Mouse (Mus musculus): ENCODE data around the gene Arhgap15. TPM values are rescaled to one million over a fixed set of nuclear protein-coding genes. Genes with fewer than 3 reads are reported as not detected.

Arhgap15 gene
- polyA plus RNA-seq, 1 experiment, result not detected

- no peak overlapping the region for H3K4me3 ChIP-seq (ENCODE audit: insufficient read depth, low read length)
- no peaks in the 10 kb centered on the region for H3K4me1 ChIP-seq (ENCODE audit: control insufficient read depth, insufficient read depth, low read length)
- no peak for TF ChIP-seq CTCF (IDR thresholded peaks at IDR 0.05; ENCODE audit: borderline replicate concordance, insufficient read depth, low read length)
- TF ChIP-seq POLR2A (IDR thresholded peaks at IDR 0.05; ENCODE audit: low read depth, low read length), result no peak
- no peak overlapping the region for H3K27ac ChIP-seq (ENCODE audit: insufficient read depth, low read length)
These were observed 667.7 kb downstream of the Arhgap15 start for GRCm38 (mm10) chr2:44416331-44416730.

DNA sequence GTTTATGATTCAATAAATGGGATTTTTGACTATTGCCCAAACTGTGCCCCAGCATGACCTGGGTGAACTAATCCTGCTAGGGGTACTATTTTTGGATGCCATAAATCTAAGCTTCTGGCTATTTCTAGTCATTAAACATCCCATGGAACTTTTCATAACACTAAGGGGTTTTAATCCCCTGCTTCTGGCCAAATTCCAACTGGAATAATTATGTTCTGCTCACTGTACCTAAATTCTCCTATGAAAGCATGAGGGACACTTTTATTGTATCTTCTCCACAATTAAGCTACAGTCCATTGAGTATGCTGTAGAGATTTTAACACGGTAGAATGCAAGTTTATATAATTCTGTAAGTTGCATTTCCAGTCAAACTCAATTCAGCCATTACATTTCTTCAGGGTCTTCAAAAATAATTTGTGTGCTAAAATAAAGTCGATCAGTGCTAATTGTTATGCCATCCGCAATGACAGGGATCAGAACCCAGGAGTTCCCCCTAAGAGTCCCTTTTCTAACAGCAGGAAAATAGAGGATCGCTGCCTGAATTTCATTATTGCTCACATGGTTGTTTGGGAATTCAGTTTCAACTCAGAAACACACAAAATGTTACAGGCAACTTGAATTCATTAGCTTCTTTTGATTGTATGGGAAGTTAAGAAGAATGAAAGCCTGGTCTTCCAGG is 671.1 kb downstream of the Arhgap15 start:
- no peak for TF ChIP-seq POLR2A (IDR thresholded peaks at IDR 0.05; ENCODE audit: low read depth, low read length)
- TF ChIP-seq CTCF (IDR thresholded peaks at IDR 0.05; ENCODE audit: borderline replicate concordance, insufficient read depth, low read length), result no peak
- Histone ChIP-seq H3K4me1 (ENCODE audit: control insufficient read depth, insufficient read depth, low read length) (no peaks in the 10 kb centered on the region), H3K27ac (ENCODE audit: insufficient read depth, low read length) (no peak overlapping the region), H3K4me3 (ENCODE audit: insufficient read depth, low read length) (no peak overlapping the region)

- Histone ChIP-seq H3K4me3 (ENCODE audit: insufficient read depth, low read length) (no peak overlapping the region), H3K4me1 (ENCODE audit: control insufficient read depth, insufficient read depth, low read length) (no peaks in the 10 kb centered on the region), H3K27ac (ENCODE audit: insufficient read depth, low read length) (no peak overlapping the region)
- no peak for TF ChIP-seq CTCF (IDR thresholded peaks at IDR 0.05; ENCODE audit: borderline replicate concordance, insufficient read depth, low read length)
- no peak for TF ChIP-seq POLR2A (IDR thresholded peaks at IDR 0.05; ENCODE audit: low read depth, low read length)
These were observed 681.9 kb downstream of the Arhgap15 start for GRCm38 (mm10) chr2:44430521-44430920.

DNA sequence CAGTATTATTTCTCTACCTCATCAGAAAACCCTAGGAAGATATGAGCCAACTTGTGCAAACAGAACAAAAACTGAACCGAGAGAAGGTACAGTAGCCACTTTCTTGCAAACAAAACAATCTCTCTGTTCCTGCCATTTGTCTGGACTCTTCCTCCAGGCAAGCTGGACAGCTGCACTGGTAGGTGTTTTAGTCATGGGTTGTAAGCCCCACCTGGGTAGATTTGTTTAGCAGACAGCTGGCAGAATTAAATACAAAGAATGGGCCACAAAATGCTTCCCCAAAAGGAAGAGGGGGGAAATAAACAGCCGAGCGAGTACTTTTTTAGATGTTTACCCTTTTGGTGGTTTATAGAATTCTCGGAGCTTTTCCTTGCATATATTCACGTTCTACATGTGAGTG is 688.0 kb downstream of the Arhgap15 start:
- TF ChIP-seq POLR2A (IDR thresholded peaks at IDR 0.05; ENCODE audit: low read depth, low read length) (no peak), CTCF (IDR thresholded peaks at IDR 0.05; ENCODE audit: borderline replicate concordance, insufficient read depth, low read length) (no peak)
- no peak overlapping the region for H3K4me3 ChIP-seq (ENCODE audit: insufficient read depth, low read length)
- no peaks in the 10 kb centered on the region for H3K4me1 ChIP-seq (ENCODE audit: control insufficient read depth, insufficient read depth, low read length)
- no peak overlapping the region for H3K27ac ChIP-seq (ENCODE audit: insufficient read depth, low read length)

DNA sequence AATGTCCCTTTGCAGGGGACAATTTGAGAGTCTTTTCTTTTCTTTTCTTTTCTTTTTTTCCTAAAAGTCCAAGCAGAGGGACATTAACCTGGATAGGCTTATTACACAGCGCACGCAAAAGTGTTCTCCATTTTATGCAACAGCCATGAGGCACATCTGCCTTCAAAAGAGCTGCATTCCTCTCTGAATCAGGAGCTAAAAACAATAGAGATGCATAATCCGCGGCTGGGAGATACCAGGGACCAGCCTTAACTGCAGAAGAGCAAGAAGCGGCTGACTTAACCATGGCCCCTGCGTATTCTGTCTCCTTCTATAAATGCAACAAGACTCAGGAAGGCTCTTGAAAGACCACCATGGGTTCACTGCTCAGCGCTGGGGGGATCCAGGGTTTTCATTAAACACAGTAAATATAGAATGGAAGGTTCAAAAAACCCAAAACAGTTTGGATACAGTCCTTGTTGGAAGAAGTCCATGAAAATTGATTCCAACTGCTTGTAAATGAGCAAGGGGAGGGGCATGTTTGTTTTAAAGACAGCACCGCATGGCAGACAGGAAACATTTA is 689.0 kb downstream of the Arhgap15 start:
- Histone ChIP-seq H3K4me3 (ENCODE audit: insufficient read depth, low read length) (no peak overlapping the region), H3K4me1 (ENCODE audit: control insufficient read depth, insufficient read depth, low read length) (no peaks in the 10 kb centered on the region), H3K27ac (ENCODE audit: insufficient read depth, low read length) (no peak overlapping the region)
- TF ChIP-seq CTCF (IDR thresholded peaks at IDR 0.05; ENCODE audit: borderline replicate concordance, insufficient read depth, low read length) (no peak), POLR2A (IDR thresholded peaks at IDR 0.05; ENCODE audit: low read depth, low read length) (no peak)

DNA sequence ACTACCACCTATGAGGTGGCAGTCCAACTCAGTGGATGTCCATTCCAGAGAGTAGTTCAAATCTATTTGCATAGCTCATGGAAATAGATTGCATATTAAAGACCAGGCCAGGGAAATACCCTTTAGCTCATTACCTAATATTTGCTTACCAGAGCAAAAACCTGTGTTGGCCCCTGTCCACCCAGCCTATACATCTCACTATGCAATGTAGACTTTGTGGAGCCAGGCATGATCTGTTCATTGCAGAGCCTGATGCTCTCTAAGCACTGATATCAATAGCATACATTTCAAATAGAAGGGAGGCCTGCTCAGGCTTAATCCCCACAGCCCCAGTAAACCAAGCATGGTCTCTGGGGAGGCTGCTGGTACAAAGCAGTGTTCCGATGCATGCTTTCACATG is 689.4 kb downstream of the Arhgap15 start:
- Histone ChIP-seq H3K4me3 (ENCODE audit: insufficient read depth, low read length) (no peak overlapping the region), H3K27ac (ENCODE audit: insufficient read depth, low read length) (no peak overlapping the region), H3K4me1 (ENCODE audit: control insufficient read depth, insufficient read depth, low read length) (no peaks in the 10 kb centered on the region)
- no peak for TF ChIP-seq POLR2A (IDR thresholded peaks at IDR 0.05; ENCODE audit: low read depth, low read length)
- no peak for TF ChIP-seq CTCF (IDR thresholded peaks at IDR 0.05; ENCODE audit: borderline replicate concordance, insufficient read depth, low read length)

DNA sequence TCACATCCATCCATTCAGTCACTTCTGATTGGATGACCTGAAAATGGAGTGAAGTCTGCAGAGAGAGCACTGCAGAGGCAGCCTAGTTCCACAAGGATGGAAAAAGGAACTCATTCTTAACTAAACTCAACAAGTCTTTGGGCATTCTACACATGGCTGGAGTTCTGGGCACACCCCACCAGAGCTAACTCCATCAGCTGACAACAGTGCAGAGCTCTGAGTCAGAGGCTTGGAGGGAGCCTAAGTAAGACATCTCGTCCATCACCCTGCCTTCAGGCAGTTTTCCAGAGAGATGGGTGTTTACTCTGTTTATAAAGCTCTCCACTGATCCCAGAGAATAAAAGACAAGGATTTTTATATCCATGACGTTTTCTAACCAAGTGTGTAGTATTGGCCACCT is 696.3 kb downstream of the Arhgap15 start:
- H3K27ac ChIP-seq (ENCODE audit: insufficient read depth, low read length), result no peak overlapping the region
- H3K4me1 ChIP-seq (ENCODE audit: control insufficient read depth, insufficient read depth, low read length), result no peaks in the 10 kb centered on the region
- TF ChIP-seq POLR2A (IDR thresholded peaks at IDR 0.05; ENCODE audit: low read depth, low read length), result no peak
- no peak for TF ChIP-seq CTCF (IDR thresholded peaks at IDR 0.05; ENCODE audit: borderline replicate concordance, insufficient read depth, low read length)
- H3K4me3 ChIP-seq (ENCODE audit: insufficient read depth, low read length), result no peak overlapping the region

Other genes with a start within 250 kb of the Arhgap15 start
- 0.28 TPM in 1 of 2 replicates, not detected in the other for gene Kynu, start 193.5 kb upstream of the Arhgap15 start, polyA plus RNA-seq (2011; ENCODE audit: insufficient read length, low read depth, missing spikeins)

Data from embryonic fibroblast, embryonic 13.5 days (primary cell).